Mouse (Mus musculus) B cell, adult (primary cell): ENCODE data around the gene Tfap2b. TPM values are rescaled to one million over a fixed set of nuclear protein-coding genes. Genes with fewer than 3 reads are reported as not detected.

Source experiments
- total RNA-seq: library from RNA; stranded (reverse); gene quantifications from 4 replicates; pipeline ENCODE4 v1.2.4, GENCODE M21; 2023; ENCODE audit not compliant: inconsistent age

The Tfap2b gene
- not detected in 4 replicates for total RNA-seq

DNA sequence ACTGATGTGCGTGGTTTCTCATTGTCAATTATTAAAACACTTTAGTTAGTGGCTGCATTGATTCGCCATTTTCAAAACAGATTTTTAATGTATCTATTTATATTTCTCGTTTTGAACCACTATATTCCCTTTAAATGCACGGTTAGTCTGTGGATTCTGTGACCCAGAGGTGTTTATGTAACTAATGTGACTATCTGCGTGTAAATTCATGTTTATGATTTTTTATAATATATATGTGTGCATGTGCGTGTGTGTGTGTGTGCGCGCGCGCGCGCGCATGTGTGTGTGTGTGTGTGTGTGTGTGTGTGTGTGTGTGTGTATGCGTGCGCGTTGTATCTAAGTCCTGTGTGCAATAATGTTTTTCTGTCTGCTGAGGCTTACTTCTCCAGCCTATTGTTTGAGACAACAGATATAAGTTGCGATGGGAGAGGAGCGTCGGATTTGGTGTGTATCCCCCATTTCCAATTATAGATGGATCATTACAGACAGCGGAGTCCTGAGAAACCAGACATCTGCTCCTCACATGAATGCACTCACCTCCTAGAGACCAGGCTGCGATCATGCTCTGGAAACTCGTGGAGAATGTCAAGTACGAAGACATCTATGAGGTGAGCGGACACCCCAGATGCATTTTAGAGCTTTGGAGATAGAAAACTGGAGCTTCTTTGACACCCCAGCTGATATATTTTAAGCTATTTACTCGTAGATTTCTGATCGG, at the start of gene Tfap2b:
TSS of gene Tfap2b (plus strand) at position 274 of the 718 bp plus-strand sequence.

Other genes starting within 250 kb of the Tfap2b start
- gene Tfap2d, start 105.9 kb upstream of the Tfap2b start, total RNA-seq, result not detected in 4 replicates